Mouse (Mus musculus): ENCODE results near the gene Serpinb9b. TPM values are rescaled to one million over a fixed set of nuclear protein-coding genes. Genes with fewer than 3 reads are reported as not detected.

The Serpinb9b gene
- polyA plus RNA-seq, 1 experiment from 2014 or later, result 0.36 TPM

DNA sequence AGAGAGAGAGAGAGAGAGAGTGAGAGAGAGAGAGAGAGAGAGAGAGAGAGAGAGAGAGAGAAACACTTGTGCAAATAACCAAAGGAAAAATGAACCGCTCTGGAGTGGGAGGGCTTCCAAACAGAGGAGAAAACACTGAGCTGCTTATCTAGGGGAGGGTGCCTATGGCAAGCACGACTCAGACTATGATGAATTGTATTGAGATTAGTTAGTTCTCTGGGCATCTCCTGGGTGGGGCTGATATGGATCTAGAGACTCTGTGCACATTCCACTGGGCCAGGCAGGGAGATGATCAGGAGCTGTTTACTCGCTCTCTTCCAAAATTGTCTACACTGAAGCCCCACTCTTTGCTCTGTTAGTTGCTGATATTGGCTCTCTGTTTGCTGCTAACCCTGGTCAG lies 24.5 kb downstream of the Serpinb9b start:
- WGBS, result 75% methylated on average over 3 of the region's 3 CpGs
- Histone ChIP-seq H3K36me3 (replicated peaks) (no peaks in the 10 kb centered on the region), H3K4me2 (no peak overlapping the region), H3K9me3 (no peaks in the 10 kb centered on the region), H3K27me3 (replicated peaks) (no peaks in the 10 kb centered on the region), H3K4me3 (no peak overlapping the region), H3K9ac (no peak overlapping the region), H3K27ac (no peak overlapping the region), H3K4me1 (no peaks in the 10 kb centered on the region)
- ATAC-seq (replicated peaks), result no peak

DNA sequence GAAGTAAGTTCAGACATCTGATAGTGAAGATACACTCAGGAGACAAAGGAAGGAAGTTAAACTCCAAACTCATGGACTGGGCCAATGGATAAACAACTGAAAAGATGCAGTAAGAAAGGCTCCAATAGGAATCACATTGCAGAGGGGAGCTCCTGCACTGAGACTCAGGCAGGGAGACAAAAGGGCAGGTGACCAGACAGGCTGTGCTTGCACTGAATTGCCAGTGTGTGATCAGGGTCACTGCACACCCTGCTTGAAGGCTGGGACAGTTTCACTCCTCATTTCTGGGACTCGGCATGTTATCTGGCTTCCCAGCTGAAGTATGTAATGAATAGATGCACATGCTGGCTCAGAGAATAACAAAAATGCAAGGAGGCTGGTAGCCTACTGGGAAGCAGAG lies 35.8 kb downstream of the Serpinb9b start:
- Histone ChIP-seq H3K36me3 (replicated peaks) (no peaks in the 10 kb centered on the region), H3K4me2 (no peak overlapping the region), H3K4me1 (no peaks in the 10 kb centered on the region), H3K27ac (no peak overlapping the region), H3K4me3 (no peak overlapping the region), H3K9me3 (no peaks in the 10 kb centered on the region), H3K27me3 (replicated peaks) (no peaks in the 10 kb centered on the region), H3K9ac (no peak overlapping the region)
- ATAC-seq (replicated peaks), result no peak
- 51% methylated on average over 1 of the region's 1 CpGs for WGBS

DNA sequence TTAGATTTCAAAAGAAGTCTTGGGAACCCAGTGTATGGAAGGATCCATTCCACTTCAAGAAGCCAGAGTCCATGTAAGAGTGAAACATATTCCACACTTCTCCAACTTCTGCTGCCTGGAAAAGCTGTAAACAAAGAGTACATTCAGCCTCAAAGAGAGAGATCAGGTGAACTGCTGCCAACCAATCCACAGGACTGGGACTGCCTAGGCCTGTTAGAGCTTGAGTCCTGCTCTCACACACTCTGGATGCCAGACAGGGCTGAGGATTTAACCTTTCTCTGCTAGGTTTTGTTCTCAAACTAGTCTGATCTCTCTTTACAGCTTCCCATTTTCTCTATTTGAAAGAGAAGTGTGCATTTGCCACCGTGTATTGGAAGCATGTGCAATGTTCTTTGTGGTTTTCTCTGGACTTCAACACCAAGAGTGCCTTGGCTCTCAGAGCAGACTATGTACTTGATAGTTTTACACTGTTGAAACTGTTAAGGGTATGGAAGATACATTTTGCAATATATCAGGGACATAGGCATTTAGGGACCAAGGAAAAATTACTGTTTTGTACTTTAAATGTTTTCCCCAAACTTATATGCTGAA lies 40.3 kb downstream of the Serpinb9b start:
- H3K4me1 ChIP-seq, result no peaks in the 10 kb centered on the region
- no peak overlapping the region for H3K9ac ChIP-seq
- ATAC-seq (replicated peaks), result no peak
- 67% methylated on average over 1 of the region's 1 CpGs for WGBS
- no peaks in the 10 kb centered on the region for H3K9me3 ChIP-seq
- H3K27ac ChIP-seq, result no peak overlapping the region
- H3K4me2 ChIP-seq, result no peak overlapping the region
- no peaks in the 10 kb centered on the region for H3K36me3 ChIP-seq (replicated peaks)
- no peak overlapping the region for H3K4me3 ChIP-seq
- no peaks in the 10 kb centered on the region for H3K27me3 ChIP-seq (replicated peaks)

DNA sequence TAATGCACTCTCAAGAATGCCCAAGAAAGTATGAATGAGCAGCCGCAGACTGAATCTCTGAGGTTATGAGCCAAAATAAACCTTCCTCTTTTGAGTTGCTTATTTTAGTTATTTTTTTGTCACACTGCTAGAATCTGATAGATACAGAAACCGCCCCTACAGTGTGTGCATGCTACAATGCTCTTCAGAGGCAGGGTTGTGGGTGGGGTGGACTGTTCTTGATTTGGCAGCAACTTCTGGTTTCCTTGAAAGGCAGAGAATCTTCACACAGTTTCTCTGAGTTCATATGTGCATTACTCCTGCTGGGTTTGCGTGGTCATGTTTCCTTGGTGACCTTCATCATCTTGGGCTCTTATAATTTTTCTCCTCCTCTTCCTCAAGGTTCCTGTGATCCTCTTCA lies 40.9 kb downstream of the Serpinb9b start:
- 86% methylated on average over 3 of the region's 3 CpGs for WGBS
- Histone ChIP-seq H3K9me3 (no peaks in the 10 kb centered on the region), H3K27ac (no peak overlapping the region), H3K9ac (no peak overlapping the region), H3K4me2 (no peak overlapping the region), H3K36me3 (replicated peaks) (no peaks in the 10 kb centered on the region), H3K4me3 (no peak overlapping the region), H3K4me1 (no peaks in the 10 kb centered on the region), H3K27me3 (replicated peaks) (no peaks in the 10 kb centered on the region)
- ATAC-seq (replicated peaks), result no peak

DNA sequence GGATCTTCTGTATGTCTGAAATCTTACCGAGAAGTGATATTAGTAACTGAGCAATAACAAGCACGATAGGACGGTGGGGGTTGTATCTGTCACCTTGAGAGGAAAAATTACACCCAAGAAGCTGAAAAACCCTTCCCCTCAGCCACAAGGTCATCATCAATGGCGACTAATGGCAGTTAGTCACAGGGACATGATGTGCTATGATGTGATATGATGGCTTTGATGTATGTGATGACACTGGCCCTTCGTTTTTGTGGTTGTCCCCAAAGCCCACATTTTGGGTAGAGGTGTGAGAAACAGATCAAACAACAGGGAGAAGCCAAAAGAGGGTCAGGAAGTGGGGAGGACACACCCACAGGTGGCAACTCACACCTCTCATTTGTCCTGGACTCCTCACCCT lies 44.6 kb downstream of the Serpinb9b start:
- Histone ChIP-seq H3K4me1 (no peaks in the 10 kb centered on the region), H3K27me3 (replicated peaks) (no peaks in the 10 kb centered on the region), H3K9me3 (no peaks in the 10 kb centered on the region), H3K36me3 (replicated peaks) (no peaks in the 10 kb centered on the region), H3K4me2 (no peak overlapping the region), H3K9ac (no peak overlapping the region), H3K4me3 (no peak overlapping the region), H3K27ac (no peak overlapping the region)
- WGBS, result 86% methylated on average over 5 of the region's 5 CpGs
- ATAC-seq (replicated peaks), result no peak

DNA sequence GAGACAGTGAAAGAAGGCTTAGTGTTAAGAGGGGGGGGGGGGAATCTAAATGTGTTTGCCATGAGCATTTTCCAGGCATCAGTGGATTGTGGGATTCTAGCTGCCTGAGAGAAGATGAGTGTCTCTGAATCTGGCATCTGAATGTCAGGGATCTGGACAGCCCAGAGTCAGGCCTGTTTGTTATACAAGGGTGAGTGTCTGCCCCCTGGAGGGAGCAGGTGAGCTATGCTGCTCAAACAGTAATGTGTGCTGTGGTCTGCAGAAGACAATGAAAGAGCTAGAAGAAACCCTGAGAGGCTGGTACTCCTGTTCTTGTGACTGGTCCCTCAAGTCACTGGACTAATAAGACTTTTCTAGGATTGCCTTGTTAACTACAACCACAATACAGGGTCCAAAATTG lies 46.8 kb downstream of the Serpinb9b start:
- Histone ChIP-seq H3K4me1 (no peaks in the 10 kb centered on the region), H3K36me3 (replicated peaks) (no peaks in the 10 kb centered on the region), H3K4me2 (no peak overlapping the region), H3K27me3 (replicated peaks) (no peaks in the 10 kb centered on the region), H3K9me3 (no peaks in the 10 kb centered on the region), H3K27ac (no peak overlapping the region), H3K4me3 (no peak overlapping the region), H3K9ac (no peak overlapping the region)
- no peak; the same call in 1 of the 2 replicates for ATAC-seq (replicated peaks)

DNA sequence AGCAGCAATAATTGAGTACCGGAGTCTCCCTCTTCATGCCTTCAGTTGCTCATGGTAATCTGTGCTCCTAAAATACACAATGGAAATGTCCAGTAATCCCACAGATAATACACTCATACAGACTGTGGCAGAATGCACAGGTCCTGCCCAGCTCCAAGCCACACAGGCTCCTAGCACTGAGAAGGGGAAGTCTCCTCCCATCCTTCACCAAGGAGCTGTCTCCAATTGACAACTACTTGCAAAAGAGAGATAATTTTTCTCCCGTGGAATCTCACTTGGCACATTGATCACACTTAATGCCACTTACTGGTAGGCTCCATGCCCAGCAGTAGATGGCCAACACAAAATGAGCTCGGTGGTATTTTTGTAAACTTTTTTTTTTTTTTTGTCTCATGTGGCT lies 49.0 kb downstream of the Serpinb9b start:
- Histone ChIP-seq H3K27me3 (replicated peaks) (no peaks in the 10 kb centered on the region), H3K9me3 (no peaks in the 10 kb centered on the region), H3K4me1 (no peaks in the 10 kb centered on the region), H3K27ac (no peak overlapping the region), H3K4me3 (no peak overlapping the region), H3K9ac (no peak overlapping the region), H3K36me3 (replicated peaks) (no peaks in the 10 kb centered on the region), H3K4me2 (no peak overlapping the region)
- 70% methylated on average over 3 of the region's 3 CpGs for WGBS
- no peak for ATAC-seq (replicated peaks)

DNA sequence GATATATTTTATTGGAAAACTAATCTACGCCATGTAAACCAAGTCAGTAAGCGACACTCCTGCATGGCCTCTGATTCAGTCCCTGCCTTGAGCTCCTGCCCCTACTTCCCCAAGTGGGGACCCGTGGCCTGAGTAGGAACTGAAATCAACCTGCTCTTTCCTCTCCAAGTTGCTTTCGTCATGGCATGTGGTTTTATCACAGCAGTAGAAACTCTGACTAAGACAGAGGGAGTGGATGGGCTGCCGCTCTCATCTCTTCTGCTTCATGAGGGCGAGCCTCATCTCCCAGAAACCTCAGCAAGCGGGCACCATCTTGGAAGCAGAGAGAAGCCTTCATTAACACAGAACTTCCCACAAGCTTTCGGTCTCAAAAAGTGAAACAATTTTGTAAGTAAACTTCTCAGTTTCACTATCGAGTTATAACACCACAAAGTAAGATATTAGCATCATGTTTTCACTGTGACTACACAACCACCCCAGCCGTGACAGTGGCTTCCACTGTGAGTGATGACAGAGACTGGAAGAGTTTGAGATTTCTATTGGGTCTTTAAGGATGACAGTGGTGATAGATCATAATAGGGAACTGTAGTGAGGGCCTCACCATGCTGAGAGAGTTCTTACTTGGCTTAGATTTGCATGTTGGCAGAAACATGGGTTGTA lies 49.9 kb downstream of the Serpinb9b start:
- Histone ChIP-seq H3K4me1 (no peaks in the 10 kb centered on the region), H3K27me3 (replicated peaks) (no peaks in the 10 kb centered on the region), H3K9ac (no peak overlapping the region), H3K9me3 (no peaks in the 10 kb centered on the region), H3K27ac (no peak overlapping the region), H3K4me2 (no peak overlapping the region), H3K36me3 (replicated peaks) (no peaks in the 10 kb centered on the region), H3K4me3 (no peak overlapping the region)
- no peak for ATAC-seq (replicated peaks)
- 91% methylated on average over 10 of the region's 10 CpGs for WGBS

DNA sequence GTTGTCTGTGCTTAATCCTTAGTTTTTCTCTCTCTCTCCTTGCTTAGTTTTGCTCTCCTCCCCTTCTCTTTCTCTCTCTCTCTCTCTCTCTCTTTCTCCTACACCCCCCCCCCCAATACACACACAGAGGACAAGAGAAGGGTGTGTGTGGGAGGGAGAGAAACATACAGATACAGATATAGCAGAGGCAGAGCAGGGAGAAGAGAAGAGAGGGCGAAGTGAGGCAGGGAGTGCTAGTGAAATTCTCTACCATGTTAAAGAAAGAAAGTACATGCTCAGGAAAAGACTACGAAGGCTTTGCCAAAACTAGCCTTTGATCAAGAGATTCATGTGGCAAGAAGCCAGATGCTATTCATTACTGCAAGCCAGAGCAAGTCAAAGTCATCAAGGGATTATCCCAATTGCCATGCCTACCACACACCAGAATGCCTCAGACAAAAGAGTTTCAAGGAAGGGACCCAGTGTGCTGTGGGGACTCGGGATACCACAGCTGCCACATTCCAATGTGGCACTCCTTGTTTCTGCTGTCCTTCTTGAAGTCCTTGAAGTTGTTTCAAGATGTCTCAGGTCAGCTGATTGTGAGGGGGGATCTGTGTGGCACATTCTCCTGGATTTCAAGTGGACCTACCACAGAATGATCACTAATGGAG lies 51.0 kb downstream of the Serpinb9b start, which contains the start of gene Serpinb1b:
Serpinb1b (plus strand) TSS at position 520 of the 650 bp plus-strand sequence.
- no peak within 1 kb of the TSS for H3K9ac ChIP-seq
- 20% methylated on average over 3 of the region's 3 CpGs for WGBS
- 0 out of 2 replicates have a peak within 1 kb of the TSS, but pooled peaks have one; percentile 10 for H3K4me2 ChIP-seq
- no peak within 1 kb of the TSS for H3K4me3 ChIP-seq
- no peaks in the 10 kb centered on the region for H3K4me1 ChIP-seq
- H3K27me3 ChIP-seq (replicated peaks), result no peaks in the 10 kb centered on the region
- H3K36me3 ChIP-seq (replicated peaks), result no peaks in the 10 kb centered on the region
- peak; percentile 80 for ATAC-seq (replicated peaks)
- no peak within 1 kb of the TSS for H3K27ac ChIP-seq
- H3K9me3 ChIP-seq, result no peaks in the 10 kb centered on the region

DNA sequence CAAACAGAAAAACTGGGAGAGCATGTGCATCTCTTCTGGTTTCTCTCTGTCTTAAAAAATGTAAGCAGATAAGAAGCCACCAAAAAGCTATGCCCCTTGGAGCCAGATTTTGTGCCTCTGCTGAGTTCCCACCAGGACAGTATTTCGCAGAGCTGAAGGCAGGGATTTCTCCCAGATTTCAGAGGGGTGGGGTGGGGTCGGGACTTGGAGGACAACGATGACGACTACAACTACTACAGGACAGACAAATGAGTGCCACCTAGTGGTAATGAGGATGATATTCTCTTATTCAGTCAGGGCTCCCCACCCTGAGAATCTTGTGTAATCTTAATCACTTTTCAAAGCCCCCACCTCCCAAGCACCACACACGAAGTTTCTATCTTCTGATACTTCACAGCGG lies 52.2 kb downstream of the Serpinb9b start:
- Histone ChIP-seq H3K27ac (no peak overlapping the region), H3K27me3 (replicated peaks) (no peaks in the 10 kb centered on the region), H3K36me3 (replicated peaks) (no peaks in the 10 kb centered on the region), H3K4me1 (no peaks in the 10 kb centered on the region), H3K4me2 (0 out of 2 replicates have a peak overlapping the region, but pooled peaks have one; percentile 10), H3K9ac (no peak overlapping the region), H3K4me3 (no peak overlapping the region), H3K9me3 (no peaks in the 10 kb centered on the region)
- ATAC-seq (replicated peaks), result 0 out of 2 replicates have a peak, but pooled peaks have one; percentile 31
- 30% methylated on average over 6 of the region's 6 CpGs for WGBS

DNA sequence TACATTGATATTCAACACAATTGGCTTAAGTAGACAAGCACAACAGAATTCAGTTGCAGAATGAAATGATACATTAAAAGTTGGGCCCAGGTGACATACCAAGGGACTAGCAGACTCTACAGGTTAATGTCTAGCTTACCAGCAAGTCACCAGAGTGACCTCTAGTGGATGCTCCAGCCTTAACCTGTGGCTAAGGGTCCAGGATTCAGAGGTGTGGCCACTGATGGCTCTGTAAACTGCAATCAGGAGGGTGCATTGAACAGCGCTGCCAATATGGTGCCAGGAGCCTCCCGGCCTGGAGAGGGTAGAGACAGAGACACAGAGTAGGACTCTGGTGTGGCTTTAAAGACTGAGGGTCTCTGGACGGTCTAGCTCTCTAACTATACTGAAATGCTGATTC lies 53.1 kb downstream of the Serpinb9b start:
- no peaks in the 10 kb centered on the region for H3K36me3 ChIP-seq (replicated peaks)
- no peak for ATAC-seq (replicated peaks)
- 23% methylated on average over 3 of the region's 3 CpGs for WGBS

DNA sequence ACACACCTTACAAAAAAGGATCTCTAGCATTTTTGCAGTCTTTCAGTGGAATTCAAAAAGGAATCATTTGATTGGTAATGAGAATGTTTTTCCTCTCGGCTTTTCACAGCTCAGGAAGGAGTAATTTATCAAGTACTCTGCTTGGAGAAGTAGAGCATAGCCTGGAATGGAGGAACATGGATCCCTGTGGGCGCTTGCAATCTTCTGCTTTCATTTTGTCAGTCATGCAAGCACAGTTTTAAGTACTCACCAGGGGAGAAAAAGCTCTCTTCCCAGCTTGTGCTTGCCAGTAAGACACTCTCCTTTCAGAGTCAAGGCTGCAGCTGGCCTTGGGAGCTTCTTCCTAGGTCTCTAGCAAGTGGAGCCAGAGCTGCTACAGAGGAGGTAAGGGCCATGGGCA lies 56.6 kb downstream of the Serpinb9b start:
- H3K36me3 ChIP-seq (replicated peaks), result no peaks in the 10 kb centered on the region
- no peak overlapping the region for H3K4me3 ChIP-seq
- 61% methylated on average over 2 of the region's 2 CpGs for WGBS
- no peak overlapping the region for H3K4me2 ChIP-seq
- no peak for ATAC-seq (replicated peaks)
- H3K4me1 ChIP-seq, result peaks cover 15% of the 10 kb centered on the region
- H3K9me3 ChIP-seq, result no peaks in the 10 kb centered on the region
- H3K27ac ChIP-seq, result no peak overlapping the region
- no peaks in the 10 kb centered on the region for H3K27me3 ChIP-seq (replicated peaks)
- no peak overlapping the region for H3K9ac ChIP-seq

More for the DNA sequence above, 53.1 kb downstream of the Serpinb9b start:
- H3K4me1 ChIP-seq, result peaks cover 6% of the 10 kb centered on the region
- H3K9me3 ChIP-seq, result no peaks in the 10 kb centered on the region
- no peak overlapping the region for H3K27ac ChIP-seq
- H3K27me3 ChIP-seq (replicated peaks), result no peaks in the 10 kb centered on the region
- H3K4me3 ChIP-seq, result no peak overlapping the region
- no peak overlapping the region for H3K4me2 ChIP-seq
- H3K9ac ChIP-seq, result no peak overlapping the region

All from midbrain, embryonic 15.5 days (tissue).